Mouse (Mus musculus): ENCODE data around the gene Slc25a19. TPM values are rescaled to one million over a fixed set of nuclear protein-coding genes. Genes with fewer than 3 reads are reported as not detected.

Gene Slc25a19
- total RNA-seq, 4 experiments from 2014 or later = 55.6 to 81.3 (median 64.7) TPM

- no peak for DNase-seq (ENCODE audit: low spot score in 2 of 2)
Observed at GRCm38 (mm10) chr11:115641664-115642036, 13.6 kb upstream of the Slc25a19 start.

GRCm38 (mm10) chr11:115640978-115641663, 13.0 kb upstream of the Slc25a19 start:
- no peak for DNase-seq (ENCODE audit: low spot score in 2 of 2)

GRCm38 (mm10) chr11:115640311-115640828, 12.3 kb upstream of the Slc25a19 start:
- no peak for DNase-seq (ENCODE audit: low spot score in 2 of 2)

GRCm38 (mm10) chr11:115639540-115639939, 11.4 kb upstream of the Slc25a19 start:
- DNase-seq (ENCODE audit: low spot score in 2 of 2) = no peak

GRCm38 (mm10) chr11:115638498-115639409, 10.7 kb upstream of the Slc25a19 start:
- DNase-seq (ENCODE audit: low spot score in 2 of 2) = no peak

- no peak for DNase-seq (ENCODE audit: low spot score in 2 of 2)
Observed at GRCm38 (mm10) chr11:115636960-115637359, 8.9 kb upstream of the Slc25a19 start.

DNA sequence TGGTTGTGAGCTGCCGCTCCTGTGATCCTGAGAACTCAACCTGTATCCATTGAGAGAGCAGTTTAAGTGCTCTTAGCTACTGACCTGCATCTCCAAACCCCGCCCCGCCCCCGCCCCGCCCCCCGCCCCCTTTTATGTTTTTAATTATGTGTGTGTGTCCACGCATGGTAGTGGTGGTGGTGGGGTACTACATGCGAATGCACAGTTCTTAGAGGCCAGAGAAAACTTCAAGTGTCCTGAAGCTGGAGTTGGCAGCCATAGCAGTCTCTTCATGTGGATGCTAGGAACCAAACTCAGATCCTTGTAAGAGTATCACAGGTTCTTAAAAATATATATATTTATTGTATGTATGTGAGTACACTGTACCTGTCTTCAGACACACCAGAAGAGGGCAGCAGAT, 7.4 kb upstream of the Slc25a19 start:
- no peak for DNase-seq (ENCODE audit: low spot score in 2 of 2)

DNA sequence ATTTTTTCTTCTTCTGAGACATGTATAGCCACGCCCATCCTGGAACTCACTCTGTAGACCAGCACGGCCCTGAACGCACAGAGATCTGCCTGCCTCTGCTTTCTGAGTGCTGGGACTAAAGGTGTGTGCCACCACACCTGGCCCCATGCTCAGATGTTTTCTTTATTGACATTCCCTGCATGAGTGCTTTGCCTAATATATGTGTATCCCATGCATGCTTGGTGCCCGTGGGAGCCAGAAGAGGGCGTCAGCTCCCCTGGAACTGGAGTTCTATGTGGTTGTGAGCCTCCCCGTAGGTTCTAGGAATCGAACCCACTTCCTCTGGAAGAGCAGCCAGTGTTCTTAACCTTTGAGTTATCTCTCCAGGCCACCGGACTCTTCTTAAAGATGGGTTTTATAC, 6.9 kb upstream of the Slc25a19 start:
- DNase-seq (ENCODE audit: low spot score in 2 of 2) = no peak

- DNase-seq (ENCODE audit: low spot score in 2 of 2) = no peak
Observed at GRCm38 (mm10) chr11:115634109-115634508, 6.0 kb upstream of the Slc25a19 start.

- DNase-seq (ENCODE audit: low spot score in 2 of 2) = no peak
Observed at GRCm38 (mm10) chr11:115632862-115633261, 4.8 kb upstream of the Slc25a19 start.

- DNase-seq (ENCODE audit: low spot score in 2 of 2) = no peak
Observed at GRCm38 (mm10) chr11:115632247-115632646, 4.2 kb upstream of the Slc25a19 start.

GRCm38 (mm10) chr11:115631505-115631890, 3.4 kb upstream of the Slc25a19 start:
- DNase-seq (ENCODE audit: low spot score in 2 of 2) = no peak

DNA sequence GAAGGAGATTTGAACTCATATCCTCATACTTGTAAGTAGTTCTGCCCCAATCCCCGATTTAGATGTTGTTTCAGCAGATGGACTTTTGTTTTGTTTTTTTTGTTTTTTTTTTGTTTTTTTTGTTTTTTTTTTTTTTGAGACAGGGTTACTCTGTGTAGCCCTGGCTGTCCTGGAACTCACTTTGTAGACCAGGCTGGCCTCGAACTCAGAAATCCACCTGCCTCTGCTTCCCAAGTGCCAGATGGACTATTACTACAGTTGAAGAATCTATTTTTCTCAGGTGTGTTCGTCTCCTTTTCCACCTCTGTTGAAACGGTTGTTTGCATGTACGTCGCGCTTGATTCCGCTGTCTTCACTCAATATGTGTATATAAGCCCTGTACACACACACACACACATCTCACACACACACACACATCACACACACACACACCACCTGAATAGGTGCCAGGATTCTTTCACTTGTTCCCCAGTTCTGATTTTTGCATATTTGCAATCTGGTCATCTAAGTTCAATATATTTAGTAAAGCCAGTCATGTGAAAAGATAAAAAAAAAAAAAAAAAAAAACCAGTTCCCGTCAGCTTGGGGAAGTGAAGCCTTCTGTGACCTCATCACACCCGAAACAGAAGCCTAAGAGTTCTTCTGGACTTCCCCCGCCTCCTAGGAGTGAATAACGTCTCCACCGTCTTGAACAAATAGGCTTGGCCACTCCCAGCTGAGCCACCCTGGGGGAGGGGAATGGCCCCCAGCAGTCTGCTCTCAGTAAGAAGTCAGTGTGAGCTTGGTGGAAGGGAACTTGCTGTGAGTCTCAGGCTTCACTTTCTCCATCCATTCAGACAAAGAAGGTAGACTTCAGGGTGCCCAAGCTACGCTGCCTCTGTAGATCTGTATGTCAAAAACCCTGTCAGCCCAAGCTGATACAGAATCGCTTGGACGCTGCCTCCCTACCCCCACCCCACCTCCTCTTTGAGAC, 2.7 kb upstream of the Slc25a19 start:
- no peak for DNase-seq (ENCODE audit: low spot score in 2 of 2)

- DNase-seq (ENCODE audit: low spot score in 2 of 2) = no peak
Observed at GRCm38 (mm10) chr11:115629734-115630531, 1.8 kb upstream of the Slc25a19 start.

DNA sequence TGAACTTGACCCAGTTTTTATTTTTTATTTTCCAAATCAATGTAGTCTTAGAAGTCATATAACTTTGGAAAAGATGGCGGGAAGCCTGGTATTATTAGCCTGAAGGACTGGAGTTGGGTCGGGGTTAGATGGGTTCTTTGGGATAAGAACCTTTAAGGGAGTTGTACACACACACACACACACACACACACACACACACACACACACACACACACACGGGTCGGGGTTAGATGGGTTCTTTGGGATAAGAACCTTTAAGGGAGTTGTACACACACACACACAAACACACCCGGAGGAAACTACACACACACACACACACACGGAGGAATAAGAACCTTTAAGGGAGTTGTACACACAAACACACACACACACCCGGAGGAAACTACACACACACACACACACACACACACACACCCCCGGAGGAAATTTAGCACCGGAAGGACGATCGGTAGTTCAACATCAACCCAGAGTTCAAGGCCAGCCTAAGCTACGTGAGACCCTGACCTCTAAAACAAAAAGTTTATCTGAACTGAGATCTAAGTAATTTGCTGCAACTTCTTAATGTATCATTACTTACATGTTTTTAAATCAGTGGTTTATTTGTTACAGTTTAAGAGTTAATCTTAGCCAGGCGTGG, 488 bp upstream of the Slc25a19 start:
- no peak for DNase-seq (ENCODE audit: low spot score in 2 of 2)

GRCm38 (mm10) chr11:115626824-115627616, 1.1 kb downstream of the Slc25a19 start:
- no peak for DNase-seq (ENCODE audit: low spot score in 2 of 2)

DNA sequence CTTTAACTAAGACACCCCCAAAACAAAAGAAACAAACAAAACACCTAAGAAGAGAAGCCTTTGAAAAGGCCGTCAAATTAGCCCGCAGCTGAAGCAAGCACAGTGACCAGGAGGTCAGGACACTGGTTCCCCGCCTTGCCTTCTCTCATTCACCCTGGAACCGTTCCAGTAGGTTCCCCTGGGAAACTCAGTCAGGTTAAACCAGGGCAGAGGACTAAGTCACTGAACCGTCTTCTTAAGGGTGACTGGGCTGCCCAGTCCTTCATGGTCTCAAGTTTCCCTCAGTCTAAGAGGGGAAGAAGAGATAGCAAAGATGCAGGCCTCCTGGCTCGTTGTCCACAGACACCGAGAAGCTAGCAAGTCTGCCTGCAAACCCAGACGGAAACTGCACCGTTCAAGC, 2.2 kb downstream of the Slc25a19 start:
- DNase-seq (ENCODE audit: low spot score in 2 of 2) = no peak

GRCm38 (mm10) chr11:115623487-115624070, 4.5 kb downstream of the Slc25a19 start:
- DNase-seq (ENCODE audit: low spot score in 2 of 2) = no peak

DNA sequence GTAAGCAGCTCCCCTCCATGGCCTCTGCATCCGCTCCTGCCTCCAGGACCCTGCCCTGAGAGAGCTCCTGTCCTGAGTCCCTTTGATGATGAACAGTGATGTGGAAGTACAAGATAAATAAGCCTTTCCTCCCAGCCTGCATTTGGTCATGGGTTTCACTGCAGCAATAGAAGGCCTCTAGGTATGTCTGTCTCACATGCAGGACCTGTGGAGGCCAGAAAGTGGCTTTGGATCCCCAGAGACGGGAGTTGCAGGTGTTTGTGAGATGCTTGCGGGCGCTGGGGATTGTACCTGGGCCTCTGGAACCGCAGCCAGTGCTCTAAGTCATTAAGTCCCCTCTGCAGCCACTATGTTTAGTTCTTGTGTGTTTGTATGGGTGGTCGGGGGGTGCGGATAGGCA, 8.1 kb downstream of the Slc25a19 start:
- DNase-seq (ENCODE audit: low spot score in 2 of 2) = no peak

All from layer of hippocampus, adult 8-10 months (tissue).